ENCODE assay signal across 20 mouse cellular contexts in genomic region chr14:12143941-12144485, GRCm38 (mm10).
DNase-seq lines count a peak whose midpoint lies in the region; ATAC-seq and TF ChIP-seq lines count a peak whose summit lies in the region.
"Had no signal": no experiment of that assay in that cellular context is flagged by ENCODE, and none has a peak within 500 bp of the region (broad histone marks: within the 10 kb centered on the region; RNA-seq: fewer than 3 reads in every experiment).

No protein-coding gene starts in this region.

- H3K36me3 ChIP-seq in forebrain, embryonic 12.5 days (replicated peaks) = no peaks in the 10 kb centered on the region
- peaks cover 6% of the 10 kb centered on the region; the same call in 1 of the 2 replicates for H3K36me3 ChIP-seq in forebrain, embryonic 13.5 days (ENCODE audit: poor library complexity, severe bottlenecking)
- peaks cover 11% of the 10 kb centered on the region for H3K36me3 ChIP-seq in hindbrain, embryonic 14.5 days (replicated peaks; ENCODE audit: control insufficient read depth, insufficient read depth)
- H3K36me3 ChIP-seq in hindbrain, postnatal 0 days (ENCODE audit: insufficient read depth, low read length) = no peaks in the 10 kb centered on the region
- H3K36me3 ChIP-seq in midbrain, embryonic 14.5 days (ENCODE audit: control insufficient read depth, insufficient read depth, low read length) = peaks cover 6% of the 10 kb centered on the region; the same call in 1 of the 2 replicates
- H3K36me3 ChIP-seq in lung, postnatal 0 days (ENCODE audit: insufficient read depth, low read length) = no peaks in the 10 kb centered on the region

- H3K9me3 ChIP-seq in forebrain, embryonic 12.5 days = no peaks in the 10 kb centered on the region
- no peaks in the 10 kb centered on the region for H3K9me3 ChIP-seq in forebrain, embryonic 13.5 days (replicated peaks)
- no peaks in the 10 kb centered on the region for H3K9me3 ChIP-seq in hindbrain, embryonic 14.5 days (ENCODE audit: control insufficient read depth, low read length)
- H3K9me3 ChIP-seq in hindbrain, postnatal 0 days (ENCODE audit: low read length) = no peaks in the 10 kb centered on the region
- no peaks in the 10 kb centered on the region for H3K9me3 ChIP-seq in midbrain, embryonic 14.5 days (ENCODE audit: control insufficient read depth, low read length)
- no peaks in the 10 kb centered on the region for H3K9me3 ChIP-seq in lung, postnatal 0 days (ENCODE audit: low read length)
- H3K9me3 ChIP-seq: neural tube, embryonic 15.5 days had no signal

- WGBS in forebrain, embryonic 12.5 days = 37% methylated on average over 8 of the region's 8 CpGs
- 47% methylated on average over 8 of the region's 8 CpGs for WGBS in forebrain, embryonic 13.5 days
- 24% methylated on average over 8 of the region's 8 CpGs for WGBS in hindbrain, embryonic 14.5 days
- WGBS in hindbrain, postnatal 0 days = 41% methylated on average over 8 of the region's 8 CpGs
- WGBS in midbrain, embryonic 14.5 days = 17% methylated on average over 8 of the region's 8 CpGs
- 73% methylated on average over 8 of the region's 8 CpGs for WGBS in lung, postnatal 0 days

- no peak overlapping the region for H3K4me3 ChIP-seq in forebrain, embryonic 12.5 days (replicated peaks)
- H3K4me3 ChIP-seq in forebrain, embryonic 13.5 days = no peak overlapping the region
- H3K4me3 ChIP-seq in hindbrain, embryonic 14.5 days (replicated peaks; ENCODE audit: low read length) = no peak overlapping the region
- no peak overlapping the region for H3K4me3 ChIP-seq in hindbrain, postnatal 0 days (ENCODE audit: low read length)
- no peak overlapping the region for H3K4me3 ChIP-seq in midbrain, embryonic 14.5 days (replicated peaks; ENCODE audit: low read depth, low read length)
- no peak overlapping the region for H3K4me3 ChIP-seq in lung, postnatal 0 days (ENCODE audit: low read depth, low read length)
- H3K4me3 ChIP-seq: heart, adult 2 months; layer of hippocampus, adult 2 months; neural tube, embryonic 15.5 days had no signal

- DNase-seq in hindbrain, embryonic 14.5 days (ENCODE audit: low spot score) = no peak
- DNase-seq in hindbrain, postnatal 0 days (ENCODE audit: low spot score) = no peak
- DNase-seq in embryo, embryonic 11 days = peak; percentile 43
- DNase-seq in midbrain, embryonic 14.5 days = peak; percentile 41
- DNase-seq in lung, postnatal 0 days (ENCODE audit: low spot score) = no peak
- DNase-seq in heart, postnatal 4 days = no peak
- DNase-seq: adrenal gland, adult 2 months; cerebellum, adult 11-12 months; cerebellum, postnatal 10 days; gastrocnemius, postnatal 25 days; heart, adult 2 months; kidney, adult 8-10 months; kidney, postnatal 14 days; right cerebral cortex, postnatal 25 days; spleen, adult 18-20 months had no signal

- no peak overlapping the region for H3K27ac ChIP-seq in forebrain, embryonic 12.5 days
- H3K27ac ChIP-seq in forebrain, embryonic 13.5 days = no peak overlapping the region
- 0 out of 2 replicates have a peak overlapping the region, but pooled peaks have one; percentile 24 for H3K27ac ChIP-seq in hindbrain, embryonic 14.5 days
- no peak overlapping the region for H3K27ac ChIP-seq in hindbrain, postnatal 0 days
- H3K27ac ChIP-seq in midbrain, embryonic 14.5 days (replicated peaks; ENCODE audit: low read depth, low read length) = no peak overlapping the region
- H3K27ac ChIP-seq in lung, postnatal 0 days (ENCODE audit: low read length) = no peak overlapping the region
- H3K27ac ChIP-seq: heart, adult 2 months; layer of hippocampus, adult 2 months; macrophage; neural tube, embryonic 15.5 days had no signal

- H3K4me1 ChIP-seq in forebrain, embryonic 12.5 days = peaks cover 19% of the 10 kb centered on the region
- H3K4me1 ChIP-seq in forebrain, embryonic 13.5 days = peaks cover 20% of the 10 kb centered on the region
- peaks cover 24% of the 10 kb centered on the region for H3K4me1 ChIP-seq in hindbrain, embryonic 14.5 days (replicated peaks; ENCODE audit: control insufficient read depth, insufficient read depth, low read length)
- H3K4me1 ChIP-seq in hindbrain, postnatal 0 days (ENCODE audit: insufficient read depth, low read length) = no peaks in the 10 kb centered on the region
- H3K4me1 ChIP-seq in midbrain, embryonic 14.5 days (ENCODE audit: control insufficient read depth, insufficient read depth, low read length) = peaks cover 10% of the 10 kb centered on the region
- no peaks in the 10 kb centered on the region for H3K4me1 ChIP-seq in lung, postnatal 0 days (ENCODE audit: insufficient read depth, low read depth, low read length)

- peak; percentile 62 for ATAC-seq in forebrain, embryonic 12.5 days (ENCODE audit: low FRiP score)
- no peak for ATAC-seq in forebrain, embryonic 13.5 days
- ATAC-seq in hindbrain, embryonic 14.5 days (ENCODE audit: low FRiP score) = no peak
- no peak for ATAC-seq in hindbrain, postnatal 0 days
- no peak for ATAC-seq in midbrain, embryonic 14.5 days (ENCODE audit: low FRiP score, low TSS enrichment)
- no peak for ATAC-seq in lung, postnatal 0 days

- H3K9ac ChIP-seq in forebrain, embryonic 12.5 days = no peak overlapping the region
- no peak overlapping the region for H3K9ac ChIP-seq in forebrain, embryonic 13.5 days
- no peak overlapping the region for H3K9ac ChIP-seq in hindbrain, embryonic 14.5 days
- no peak overlapping the region for H3K9ac ChIP-seq in hindbrain, postnatal 0 days (replicated peaks; ENCODE audit: low read length)
- no peak overlapping the region for H3K9ac ChIP-seq in midbrain, embryonic 14.5 days (replicated peaks; ENCODE audit: low read length)
- no peak overlapping the region for H3K9ac ChIP-seq in lung, postnatal 0 days (replicated peaks; ENCODE audit: low read depth)
- H3K9ac ChIP-seq: neural tube, embryonic 15.5 days had no signal

- no peak for TF ChIP-seq EP300 in lung, postnatal 0 days (IDR thresholded peaks at IDR 0.05)

- H3K4me2 ChIP-seq in forebrain, embryonic 12.5 days = no peak overlapping the region
- no peak overlapping the region for H3K4me2 ChIP-seq in forebrain, embryonic 13.5 days
- no peak overlapping the region for H3K4me2 ChIP-seq in hindbrain, embryonic 14.5 days (replicated peaks)
- H3K4me2 ChIP-seq in hindbrain, postnatal 0 days (ENCODE audit: low read depth, low read length) = no peak overlapping the region
- no peak overlapping the region for H3K4me2 ChIP-seq in midbrain, embryonic 14.5 days (ENCODE audit: low read length)
- H3K4me2 ChIP-seq in lung, postnatal 0 days (replicated peaks; ENCODE audit: low read depth, low read length) = no peak overlapping the region
- H3K4me2 ChIP-seq: neural tube, embryonic 15.5 days had no signal

- no peak for TF ChIP-seq CTCF in hindbrain, postnatal 0 days (IDR thresholded peaks at IDR 0.05; ENCODE audit: low read depth)
- no peak for TF ChIP-seq CTCF in lung, postnatal 0 days (IDR thresholded peaks at IDR 0.05)

- H3K27me3 ChIP-seq in forebrain, embryonic 12.5 days = no peaks in the 10 kb centered on the region
- 0 out of 2 replicates have a peak, but pooled peaks cover 3% of the 10 kb centered on the region for H3K27me3 ChIP-seq in forebrain, embryonic 13.5 days
- H3K27me3 ChIP-seq in hindbrain, embryonic 14.5 days (ENCODE audit: control insufficient read depth, insufficient read depth, low read length) = no peaks in the 10 kb centered on the region
- H3K27me3 ChIP-seq in hindbrain, postnatal 0 days (ENCODE audit: insufficient read depth, low read length) = no peaks in the 10 kb centered on the region
- no peaks in the 10 kb centered on the region; the same call in 1 of the 2 replicates for H3K27me3 ChIP-seq in midbrain, embryonic 14.5 days (ENCODE audit: control insufficient read depth, insufficient read depth, low read length)
- no peaks in the 10 kb centered on the region for H3K27me3 ChIP-seq in lung, postnatal 0 days (replicated peaks; ENCODE audit: insufficient read depth, low read length)

Comparison
In these comparisons a context has a peak if more than half of its experiments do, and no peak if none do; other contexts are left out.
1. DNase-seq: peak in embryo, embryonic 11 days (single experiment) and midbrain, embryonic 14.5 days (single experiment); none in hindbrain, embryonic 14.5 days (single experiment), hindbrain, postnatal 0 days (single experiment), lung, postnatal 0 days (single experiment) and heart, postnatal 4 days (single experiment).